Mouse (Mus musculus) bone marrow, adult 2 months (tissue): ENCODE results near the gene Gpt2.

Experiments
- CTCF ChIP-seq: fragments of 200-500 bp; IDR thresholded peaks from 2 replicates; pipeline ENCODE4 v1.5.1; 2011; ENCODE audit warnings: low read length, control low read depth; ENCODE audit not compliant: control insufficient read depth, insufficient read depth
- POLR2A ChIP-seq: fragments of 200-500 bp; IDR thresholded peaks from 2 replicates; pipeline ENCODE4 v1.6.1; 2011; ENCODE audit warnings: low read depth, mild to moderate bottlenecking, control low read depth, low read length, borderline replicate concordance; ENCODE audit not compliant: control insufficient read depth

DNA sequence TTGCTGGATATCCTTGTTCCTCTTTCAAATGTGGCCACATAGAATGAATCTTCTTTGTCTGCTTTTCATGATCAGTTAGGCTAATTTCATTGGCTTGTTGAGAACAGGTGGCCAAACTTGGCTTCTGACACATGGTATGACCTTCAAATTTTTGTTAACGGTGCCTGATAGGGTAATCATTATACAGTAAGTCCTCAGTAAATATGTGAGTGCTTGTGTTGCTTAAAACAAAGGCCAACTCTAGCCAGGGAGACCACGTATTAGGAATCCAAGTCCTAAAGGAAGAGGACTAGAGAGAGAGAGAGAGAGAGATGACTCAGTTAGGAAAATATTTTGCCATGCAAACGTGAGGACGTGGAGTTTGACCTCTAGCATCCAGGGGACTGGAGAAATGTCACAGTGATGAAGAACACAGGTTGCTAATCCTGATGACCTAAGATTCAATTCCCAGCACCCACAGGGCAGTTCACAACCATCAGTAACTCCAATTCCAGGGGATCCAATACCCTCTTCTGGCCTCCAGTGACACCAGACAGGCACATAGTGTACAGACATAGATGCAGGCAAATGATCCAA lies 15.3 kb upstream of the Gpt2 start:
- TF ChIP-seq CTCF (no peak), POLR2A (no peak)
